Mouse (Mus musculus) left cerebral cortex, adult 18-20 months (tissue): ENCODE data around the gene Gse1. TPM values are rescaled to one million over a fixed set of nuclear protein-coding genes. Genes with fewer than 3 reads are reported as not detected.

Experiments used
- DNase-seq, 2 experiments: peaks; one replicate each; pipeline ENCODE4 v3.0.0; 2021 to 2022; ENCODE audit warnings: low spot score in 2 of 2, mixed read lengths in 1 of 2
- total RNA-seq, 2 experiments: library from RNA; stranded (reverse); gene quantifications; 2 replicates each; pipeline ENCODE4 v1.2.3; 2021

Gene Gse1
- total RNA-seq, 2 experiments from 2014 or later, result 79.8 to 90.8 TPM

GRCm38 (mm10) chr8:120490354-120491141, 262.3 kb downstream of the Gse1 start:
- DNase-seq, result no peak

- DNase-seq, result no peak
Observed at GRCm38 (mm10) chr8:120491166-120491793, 263.0 kb downstream of the Gse1 start.

GRCm38 (mm10) chr8:120492193-120492880, 264.1 kb downstream of the Gse1 start:
- DNase-seq, result no peak

- DNase-seq, result no peak
Observed at GRCm38 (mm10) chr8:120492881-120493220, 264.6 kb downstream of the Gse1 start.

- DNase-seq, result no peak
Observed at GRCm38 (mm10) chr8:120493508-120494464, 265.5 kb downstream of the Gse1 start.

- DNase-seq, result no peak
Observed at GRCm38 (mm10) chr8:120494903-120495302, 266.6 kb downstream of the Gse1 start.

GRCm38 (mm10) chr8:120495461-120495860, 267.2 kb downstream of the Gse1 start:
- DNase-seq, result no peak

GRCm38 (mm10) chr8:120496478-120496877, 268.2 kb downstream of the Gse1 start:
- DNase-seq, result no peak

- no peak for DNase-seq
Observed at GRCm38 (mm10) chr8:120497503-120497946, 269.3 kb downstream of the Gse1 start.

GRCm38 (mm10) chr8:120498349-120498831, 270.1 kb downstream of the Gse1 start:
- DNase-seq, result no peak

GRCm38 (mm10) chr8:120498926-120499605, 270.8 kb downstream of the Gse1 start:
- DNase-seq, result peak; percentile 60 to 68

- DNase-seq, result no peak
Observed at GRCm38 (mm10) chr8:120500701-120501261, 272.5 kb downstream of the Gse1 start.

- no peak for DNase-seq
Observed at GRCm38 (mm10) chr8:120501426-120501825, 273.2 kb downstream of the Gse1 start.

- DNase-seq, result no peak
Observed at GRCm38 (mm10) chr8:120502428-120502827, 274.2 kb downstream of the Gse1 start.

- no peak for DNase-seq
Observed at GRCm38 (mm10) chr8:120504251-120505081, 276.2 kb downstream of the Gse1 start.

- no peak for DNase-seq
Observed at GRCm38 (mm10) chr8:120505082-120505511, 276.8 kb downstream of the Gse1 start.

- DNase-seq, result no peak
Observed at GRCm38 (mm10) chr8:120505619-120506310, 277.5 kb downstream of the Gse1 start.

GRCm38 (mm10) chr8:120506562-120506961, 278.3 kb downstream of the Gse1 start:
- DNase-seq, result no peak
